Mouse (Mus musculus) midbrain, embryonic 16.5 days (tissue): ENCODE data around the gene Prkar2b. TPM values are rescaled to one million over a fixed set of nuclear protein-coding genes. Genes with fewer than 3 reads are reported as not detected.
A peak's percentile ranks its signal among the peaks of the same experiment; 100 is the strongest.

Experiments
- ATAC-seq: fragments of 200-750 bp; cut with Nextera tagmentation; 2 replicates; pipeline ENCODE4 v1.8.0; 2017; ENCODE audit warnings: moderate TSS enrichment
- H3K27ac ChIP-seq: fragments of 300-500 bp; sonication (generic); 2 replicates; pipeline ENCODE4 v1.5.1; 2014; ENCODE audit warnings: mild to moderate bottlenecking, low read length, mixed read lengths
- H3K27me3 ChIP-seq: fragments of 300-500 bp; sonication (generic); 2 replicates; pipeline ENCODE4 v1.6.1; 2014; ENCODE audit warnings: low read depth, low read length, mixed read lengths; ENCODE audit not compliant: control insufficient read depth, insufficient read depth
- H3K36me3 ChIP-seq: fragments of 300-500 bp; sonication (generic); 2 replicates; pipeline ENCODE4 v1.6.1; 2014; ENCODE audit warnings: mild to moderate bottlenecking, low read length, moderate library complexity, mixed read lengths; ENCODE audit not compliant: control insufficient read depth, insufficient read depth
- H3K4me1 ChIP-seq: fragments of 300-500 bp; sonication (generic); 2 replicates; pipeline ENCODE4 v1.6.1; 2014; ENCODE audit warnings: mild to moderate bottlenecking, low read length, mixed read lengths; ENCODE audit not compliant: control insufficient read depth, insufficient read depth
- H3K4me2 ChIP-seq: fragments of 300-500 bp; sonication (generic); 2 replicates; pipeline ENCODE4 v1.6.1; 2014; ENCODE audit warnings: mild to moderate bottlenecking, low read length, mixed read lengths
- H3K4me3 ChIP-seq: fragments of 300-500 bp; sonication (generic); 2 replicates; pipeline ENCODE4 v1.5.1; 2014; ENCODE audit warnings: low read depth, mild to moderate bottlenecking, low read length, moderate library complexity, mixed read lengths
- H3K9ac ChIP-seq: fragments of 300-500 bp; sonication (generic); 2 replicates; pipeline ENCODE4 v1.6.1; 2014; ENCODE audit warnings: low read depth, low read length, mixed read lengths
- H3K9me3 ChIP-seq: fragments of 300-500 bp; sonication (generic); replicated peaks from 2 replicates; pipeline ENCODE4 v1.6.1; 2014; ENCODE audit warnings: mild to moderate bottlenecking, low read length, mixed read lengths; ENCODE audit not compliant: control insufficient read depth, poor library complexity, severe bottlenecking
- WGBS: fragments of 180-500 bp; shearing (Covaris S2); extraction: QIAGEN DNeasy Blood & Tissue Kit; methylation state at CpG from one replicate; pipeline ENCODE4 v1.1.7; 2014; 5-methylcytosine and 5-hydroxymethylcytosine counted together
- polyA plus RNA-seq: library from polyadenylated mRNA; unstranded; fragments of >200 nt; fragmentation: Nextera tagmentation; extraction: Ambion mirVana; gene quantifications from 2 replicates; pipeline ENCODE4 v1.2.1, GENCODE M21; 2015

Prkar2b gene
- polyA plus RNA-seq, 1 experiment from 2014 or later = 149 TPM

- Histone ChIP-seq H3K27me3 (no peaks in the 10 kb centered on the region), H3K36me3 (peaks cover 13% of the 10 kb centered on the region; the same call in 1 of the 2 replicates), H3K9ac (no peak overlapping the region), H3K4me2 (no peak overlapping the region), H3K4me3 (no peak overlapping the region), H3K27ac (no peak overlapping the region), H3K4me1 (no peaks in the 10 kb centered on the region), H3K9me3 (no peaks in the 10 kb centered on the region)
- 97% methylated on average over 3 of the region's 3 CpGs for WGBS
- no peak for ATAC-seq
These were observed 123.5 kb downstream of the Prkar2b start for GRCm38 (mm10) chr12:31937613-31938012.

GRCm38 (mm10) chr12:31936657-31937300 is 124.3 kb downstream of the Prkar2b start:
- peaks cover 11% of the 10 kb centered on the region; the same call in 1 of the 2 replicates for H3K36me3 ChIP-seq
- ATAC-seq = no peak
- H3K9ac ChIP-seq = no peak overlapping the region
- H3K4me2 ChIP-seq = no peak overlapping the region
- H3K4me3 ChIP-seq = no peak overlapping the region
- no peak overlapping the region for H3K27ac ChIP-seq
- no peaks in the 10 kb centered on the region for H3K4me1 ChIP-seq
- H3K9me3 ChIP-seq = no peaks in the 10 kb centered on the region
- 37% methylated on average over 6 of the region's 6 CpGs for WGBS
- no peaks in the 10 kb centered on the region for H3K27me3 ChIP-seq

DNA sequence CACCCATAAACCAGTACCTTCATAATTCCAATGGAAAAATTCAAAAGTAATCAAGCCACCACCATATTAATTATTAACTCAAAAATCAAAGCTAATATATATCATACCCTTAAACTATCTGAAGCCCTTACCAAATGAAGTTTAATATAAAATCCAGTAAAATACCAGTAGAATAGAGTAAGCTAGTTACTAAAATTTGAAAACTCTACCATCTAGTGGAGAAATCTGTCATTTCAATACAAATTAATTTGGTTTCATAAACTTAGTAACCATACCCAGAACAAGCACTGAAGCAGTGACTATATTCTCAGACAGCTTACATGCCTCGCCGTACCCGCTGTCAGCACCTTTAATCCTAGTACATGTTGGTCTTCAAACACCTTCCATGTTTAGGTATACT is 129.3 kb downstream of the Prkar2b start:
- WGBS = 97% methylated on average over 3 of the region's 3 CpGs
- no peak for ATAC-seq

GRCm38 (mm10) chr12:31928498-31928897 is 132.6 kb downstream of the Prkar2b start:
- ATAC-seq = no peak
- 92% methylated on average over 3 of the region's 3 CpGs for WGBS

More for the DNA sequence above, 129.3 kb downstream of the Prkar2b start:
- Histone ChIP-seq H3K27ac (no peak overlapping the region), H3K9me3 (no peaks in the 10 kb centered on the region), H3K4me2 (no peak overlapping the region), H3K4me1 (no peaks in the 10 kb centered on the region), H3K9ac (no peak overlapping the region), H3K27me3 (no peaks in the 10 kb centered on the region), H3K36me3 (peaks cover 7% of the 10 kb centered on the region; the same call in 1 of the 2 replicates), H3K4me3 (no peak overlapping the region)

DNA sequence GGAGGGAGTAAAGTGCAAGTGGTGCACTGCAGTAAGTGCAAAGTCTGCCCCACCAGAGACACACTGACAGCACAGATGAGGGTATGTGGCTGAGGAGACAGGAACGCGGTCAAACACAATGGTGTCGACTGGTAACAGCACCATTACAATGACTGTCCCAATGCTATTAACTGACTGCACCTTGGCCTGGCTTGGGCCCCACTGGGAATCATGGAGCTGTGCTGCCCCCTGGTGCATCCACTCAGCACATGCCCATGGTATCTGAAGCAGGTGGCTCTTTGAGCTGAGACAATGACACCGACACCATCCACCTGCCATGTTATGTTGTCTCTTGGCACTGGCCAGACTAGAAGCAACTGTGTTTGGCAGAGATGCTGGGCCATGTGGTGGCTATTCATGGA is 134.4 kb downstream of the Prkar2b start:
- H3K36me3 ChIP-seq = peaks cover 2% of the 10 kb centered on the region; the same call in 1 of the 2 replicates
- ATAC-seq = peak; percentile 91

More at GRCm38 (mm10) chr12:31928498-31928897, 132.6 kb downstream of the Prkar2b start:
- Histone ChIP-seq H3K36me3 (peaks cover 2% of the 10 kb centered on the region; the same call in 1 of the 2 replicates), H3K4me3 (no peak overlapping the region), H3K27ac (no peak overlapping the region), H3K9me3 (no peaks in the 10 kb centered on the region), H3K4me1 (no peaks in the 10 kb centered on the region), H3K4me2 (no peak overlapping the region), H3K9ac (no peak overlapping the region), H3K27me3 (no peaks in the 10 kb centered on the region)

GRCm38 (mm10) chr12:31925343-31925742 is 135.8 kb downstream of the Prkar2b start:
- H3K27me3 ChIP-seq = no peaks in the 10 kb centered on the region
- no peak overlapping the region for H3K27ac ChIP-seq
- 88% methylated on average over 6 of the region's 6 CpGs for WGBS
- peaks cover 2% of the 10 kb centered on the region; the same call in 1 of the 2 replicates for H3K36me3 ChIP-seq
- no peak overlapping the region for H3K9ac ChIP-seq
- H3K4me1 ChIP-seq = no peaks in the 10 kb centered on the region
- H3K9me3 ChIP-seq = no peaks in the 10 kb centered on the region
- H3K4me2 ChIP-seq = no peak overlapping the region
- no peak overlapping the region for H3K4me3 ChIP-seq
- no peak for ATAC-seq

More for the DNA sequence above, 134.4 kb downstream of the Prkar2b start:
- Histone ChIP-seq H3K27ac (no peak overlapping the region), H3K4me2 (no peak overlapping the region), H3K9ac (no peak overlapping the region), H3K4me3 (no peak overlapping the region), H3K27me3 (no peaks in the 10 kb centered on the region), H3K4me1 (no peaks in the 10 kb centered on the region), H3K9me3 (no peaks in the 10 kb centered on the region)
- WGBS = 39% methylated on average over 4 of the region's 4 CpGs

- Histone ChIP-seq H3K9me3 (no peaks in the 10 kb centered on the region), H3K4me2 (no peak overlapping the region), H3K27ac (no peak overlapping the region), H3K9ac (no peak overlapping the region), H3K36me3 (0 out of 2 replicates have a peak, but pooled peaks cover 2% of the 10 kb centered on the region), H3K27me3 (no peaks in the 10 kb centered on the region), H3K4me1 (no peaks in the 10 kb centered on the region), H3K4me3 (no peak overlapping the region)
- WGBS = 84% methylated on average over 3 of the region's 3 CpGs
- no peak for ATAC-seq
These were observed 137.0 kb downstream of the Prkar2b start for GRCm38 (mm10) chr12:31924135-31924534.

GRCm38 (mm10) chr12:31920464-31921405 is 140.4 kb downstream of the Prkar2b start:
- Histone ChIP-seq H3K4me3 (no peak overlapping the region), H3K4me1 (no peaks in the 10 kb centered on the region), H3K36me3 (no peaks in the 10 kb centered on the region), H3K27ac (no peak overlapping the region), H3K27me3 (no peaks in the 10 kb centered on the region), H3K9ac (no peak overlapping the region), H3K9me3 (no peaks in the 10 kb centered on the region), H3K4me2 (no peak overlapping the region)
- ATAC-seq = peak; percentile 52; the same call in 1 of the 2 replicates
- WGBS = 81% methylated on average over 18 of the region's 18 CpGs
